Mouse (Mus musculus) ES-E14 (cell line): ENCODE results near the gene Slc38a4.

ENCODE experiments used
- CHD2 ChIP-seq: IDR thresholded peaks from 2 replicates; pipeline ENCODE4 v1.6.1; 2014; ENCODE audit warnings: mild to moderate bottlenecking, low read depth, low read length, inconsistent platforms
- HCFC1 ChIP-seq: IDR thresholded peaks from 2 replicates; pipeline ENCODE4 v1.6.1; 2012; ENCODE audit warnings: low read length, inconsistent platforms, borderline replicate concordance; ENCODE audit not compliant: insufficient read depth
- MAFK ChIP-seq: IDR thresholded peaks from 2 replicates; pipeline ENCODE4 v1.6.1; 2014; ENCODE audit warnings: mild to moderate bottlenecking, low read depth, low read length, inconsistent platforms; ENCODE audit not compliant: insufficient read depth
- ZC3H11A ChIP-seq: IDR thresholded peaks from 2 replicates; pipeline ENCODE4 v1.6.1; 2012; ENCODE audit warnings: low read depth, mild to moderate bottlenecking, inconsistent platforms, low read length, borderline replicate concordance

GRCm38 (mm10) chr15:97029064-97029791, 26.5 kb downstream of the Slc38a4 start:
- TF ChIP-seq ZC3H11A (no peak), MAFK (no peak), CHD2 (no peak), HCFC1 (no peak)
